Mouse (Mus musculus): ENCODE data around the gene Gm29427. TPM values are rescaled to one million over a fixed set of nuclear protein-coding genes. Genes with fewer than 3 reads are reported as not detected.
"Not testable (repeated sequence)": the region's sequence is repeated elsewhere in the genome, so short reads cannot be mapped to it uniquely, and the experiment has no call there.

Gm29427 gene
- polyA plus RNA-seq, 1 experiment from 2014 or later: not detected

DNA sequence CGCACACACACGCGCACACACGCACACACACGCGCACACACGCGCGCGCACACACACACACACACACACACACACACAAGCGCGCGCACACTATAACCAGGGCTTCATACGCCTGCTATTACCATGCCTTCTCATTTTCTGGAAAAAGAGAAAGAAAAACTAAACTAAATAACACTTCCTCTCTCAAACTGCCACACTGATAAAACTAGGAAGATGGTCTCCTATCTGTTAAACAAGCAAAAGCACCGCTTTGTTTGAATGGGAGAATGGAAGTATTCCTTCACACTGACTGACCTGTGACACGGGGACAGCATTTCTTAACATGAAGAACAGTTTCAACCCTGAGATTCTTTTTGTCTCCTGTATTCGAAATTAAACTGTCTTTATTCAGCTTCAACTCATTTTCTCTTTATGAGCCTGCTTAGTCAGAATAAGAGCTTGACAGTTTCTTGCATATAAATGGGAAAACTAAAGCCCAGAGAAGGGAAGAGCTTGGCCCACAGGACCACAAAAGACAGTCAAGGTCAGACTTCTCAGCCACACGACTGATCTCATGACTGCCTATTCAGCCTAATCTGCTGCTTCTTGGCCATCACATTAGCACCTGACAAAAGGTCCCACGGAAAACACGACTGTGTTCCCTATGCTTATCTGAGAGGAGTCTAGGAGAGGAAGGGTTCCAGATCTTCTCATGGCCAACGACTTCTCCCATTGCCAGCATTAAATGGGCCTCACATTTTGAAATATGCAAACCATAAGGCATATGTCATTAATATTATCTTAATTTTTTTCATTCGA lies 5.1 kb downstream of the Gm29427 start:
- H3K27ac ChIP-seq (replicated peaks): no peak overlapping the region
- 0 out of 2 replicates have a peak, but pooled peaks cover 5% of the 10 kb centered on the region for H3K27me3 ChIP-seq (replicated peaks)
- peaks cover 17% of the 10 kb centered on the region for H3K4me1 ChIP-seq
- no peak overlapping the region for H3K4me3 ChIP-seq
- ATAC-seq (ENCODE audit: extremely low read depth, insufficient number of reproducible peaks, low FRiP score, low TSS enrichment): no peak
- H3K9ac ChIP-seq: no peak overlapping the region
- H3K36me3 ChIP-seq: peaks cover 36% of the 10 kb centered on the region
- no peak overlapping the region for H3K4me2 ChIP-seq
- 76% methylated on average over 22 of the region's 22 CpGs for WGBS
- no peaks in the 10 kb centered on the region for H3K9me3 ChIP-seq

DNA sequence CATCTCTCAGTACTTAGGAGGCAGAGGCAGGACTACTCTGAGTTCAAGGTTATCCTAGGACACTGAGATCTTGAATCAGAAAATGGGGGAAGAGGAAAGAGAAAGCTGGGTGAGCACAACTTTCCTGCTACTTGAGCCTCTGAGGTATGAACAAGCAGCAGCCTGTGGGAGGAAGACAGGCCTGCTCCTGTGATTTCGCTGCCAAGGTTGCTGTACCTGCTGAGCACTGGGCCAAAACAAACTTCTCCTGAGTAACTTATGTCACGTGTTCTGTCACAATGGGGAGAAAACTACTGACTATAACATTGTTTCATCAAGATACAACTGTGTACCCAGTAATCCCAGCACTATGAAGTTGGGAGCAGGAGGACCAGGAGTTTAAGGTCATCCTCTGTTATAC lies 12.0 kb downstream of the Gm29427 start:
- H3K4me2 ChIP-seq: no peak overlapping the region
- no peak overlapping the region for H3K27ac ChIP-seq (replicated peaks)
- H3K4me3 ChIP-seq: no peak overlapping the region
- peaks cover 91% of the 10 kb centered on the region for H3K36me3 ChIP-seq
- H3K9ac ChIP-seq: no peak overlapping the region
- H3K9me3 ChIP-seq: no peaks in the 10 kb centered on the region
- no peaks in the 10 kb centered on the region for H3K27me3 ChIP-seq (replicated peaks)
- ATAC-seq (ENCODE audit: extremely low read depth, insufficient number of reproducible peaks, low FRiP score, low TSS enrichment): no peak
- WGBS: 81% methylated on average over 2 of the region's 2 CpGs
- no peaks in the 10 kb centered on the region for H3K4me1 ChIP-seq

DNA sequence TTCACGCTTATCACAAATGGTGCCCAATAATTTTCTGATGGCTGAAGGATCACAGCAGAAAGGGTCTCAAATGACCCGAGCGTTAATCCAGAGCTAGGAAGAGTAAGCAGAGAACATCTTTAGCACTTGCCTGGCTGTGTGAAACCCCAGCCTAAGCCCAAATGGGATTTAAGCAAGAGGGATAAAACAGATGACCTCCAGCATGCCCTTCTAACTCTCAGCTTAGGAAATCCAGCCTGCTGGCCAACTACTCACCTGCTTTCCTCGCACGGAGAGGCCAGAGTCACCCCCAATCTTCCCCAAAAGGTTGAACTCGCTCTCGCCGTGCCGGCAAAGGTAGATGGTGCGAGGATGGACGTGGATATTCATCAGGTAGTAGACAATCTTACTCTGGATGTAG lies 13.6 kb downstream of the Gm29427 start:
- Histone ChIP-seq H3K4me1 (no peaks in the 10 kb centered on the region), H3K36me3 (peaks cover 93% of the 10 kb centered on the region), H3K4me3 (no peak overlapping the region), H3K27me3 (replicated peaks) (no peaks in the 10 kb centered on the region), H3K4me2 (no peak overlapping the region), H3K9me3 (no peaks in the 10 kb centered on the region), H3K9ac (no peak overlapping the region), H3K27ac (replicated peaks) (no peak overlapping the region)
- 89% methylated on average over 11 of the region's 11 CpGs for WGBS
- ATAC-seq (ENCODE audit: extremely low read depth, insufficient number of reproducible peaks, low FRiP score, low TSS enrichment): no peak

DNA sequence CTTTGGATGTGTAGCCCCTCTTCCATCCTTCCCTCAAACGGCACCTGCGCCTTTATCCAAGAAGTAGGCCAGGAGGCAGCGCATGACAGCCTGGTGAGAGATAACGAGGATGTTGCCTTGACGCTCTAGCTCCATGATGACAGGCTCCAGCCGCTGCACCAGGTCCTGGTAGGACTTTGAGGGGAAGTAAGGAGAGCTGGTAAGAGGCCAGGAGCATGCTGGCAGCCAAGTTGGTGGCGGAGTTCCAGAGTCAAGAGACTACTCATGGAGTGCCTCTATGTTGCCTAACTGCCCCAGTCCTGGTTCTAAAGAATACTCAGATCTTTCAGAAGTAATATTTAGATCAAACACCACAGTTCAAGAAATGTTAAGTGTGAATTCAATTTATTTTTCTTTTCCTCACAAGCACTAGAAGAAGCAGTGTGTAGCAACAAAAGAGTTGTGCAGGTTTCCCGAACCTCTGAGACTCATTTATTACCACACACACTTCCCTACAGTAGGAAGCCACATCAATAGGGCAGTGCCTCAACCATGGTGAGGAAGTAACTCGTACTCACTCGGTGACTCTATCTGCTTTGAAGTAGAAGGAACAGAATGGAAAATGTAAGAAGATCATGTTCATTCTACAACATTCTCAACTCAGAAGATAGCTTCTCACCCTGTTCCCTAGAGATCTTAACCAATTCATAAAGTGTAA lies 15.5 kb downstream of the Gm29427 start:
- 84% methylated on average over 10 of the region's 10 CpGs for WGBS
- Histone ChIP-seq H3K27me3 (replicated peaks) (no peaks in the 10 kb centered on the region), H3K9me3 (no peaks in the 10 kb centered on the region), H3K36me3 (peaks cover 91% of the 10 kb centered on the region), H3K27ac (replicated peaks) (no peak overlapping the region), H3K4me1 (no peaks in the 10 kb centered on the region), H3K4me2 (no peak overlapping the region), H3K4me3 (no peak overlapping the region), H3K9ac (no peak overlapping the region)
- ATAC-seq (ENCODE audit: extremely low read depth, insufficient number of reproducible peaks, low FRiP score, low TSS enrichment): no peak

DNA sequence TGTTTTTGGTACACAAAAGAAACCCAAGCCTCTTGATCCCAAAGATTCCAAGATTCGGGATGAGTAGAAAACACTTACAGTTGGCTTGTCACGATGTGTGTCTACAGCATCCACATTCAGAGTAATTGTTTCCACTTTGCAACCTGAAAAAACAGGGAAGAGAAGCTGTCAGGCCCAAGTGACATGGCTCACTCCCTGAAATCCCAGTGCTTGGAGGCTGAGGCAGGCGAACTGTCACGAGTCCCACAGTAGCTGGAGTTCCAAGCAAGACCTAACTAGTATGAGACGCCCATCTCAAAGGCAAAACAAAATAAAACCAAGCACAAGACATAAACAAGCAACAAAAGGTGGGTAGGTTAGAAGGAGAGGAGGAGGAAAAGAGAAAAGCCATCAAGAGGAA lies 17.0 kb downstream of the Gm29427 start:
- Histone ChIP-seq H3K9me3 (no peaks in the 10 kb centered on the region), H3K27ac (replicated peaks) (no peak overlapping the region), H3K27me3 (replicated peaks) (no peaks in the 10 kb centered on the region), H3K4me2 (no peak overlapping the region), H3K9ac (no peak overlapping the region), H3K4me1 (no peaks in the 10 kb centered on the region), H3K36me3 (peaks cover 79% of the 10 kb centered on the region), H3K4me3 (no peak overlapping the region)
- ATAC-seq (ENCODE audit: extremely low read depth, insufficient number of reproducible peaks, low FRiP score, low TSS enrichment): no peak
- 88% methylated on average over 5 of the region's 5 CpGs for WGBS

DNA sequence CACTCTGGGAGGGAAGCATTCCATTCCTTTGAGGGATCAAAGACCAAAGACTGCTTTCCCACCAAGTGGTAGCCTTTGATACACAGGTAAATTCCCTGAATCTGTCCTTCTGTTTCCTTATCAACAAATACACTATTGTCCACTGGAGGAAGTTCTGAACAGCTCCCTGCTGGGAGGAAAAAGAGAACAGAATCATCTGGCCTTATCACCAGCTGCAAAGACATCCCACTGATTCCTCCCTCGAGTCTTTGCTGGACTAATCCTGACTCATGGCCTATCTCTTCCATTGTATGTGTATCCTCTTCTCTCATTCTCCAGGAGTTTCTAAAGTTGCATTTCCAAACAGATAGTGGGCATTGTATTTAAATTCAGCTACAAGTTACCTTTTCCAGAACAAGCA lies 31.7 kb downstream of the Gm29427 start:
- WGBS: 14% methylated on average over 1 of the region's 1 CpGs
- no peak overlapping the region for H3K4me2 ChIP-seq
- no peaks in the 10 kb centered on the region for H3K27me3 ChIP-seq (replicated peaks)
- ATAC-seq (ENCODE audit: extremely low read depth, insufficient number of reproducible peaks, low FRiP score, low TSS enrichment): no peak
- H3K9me3 ChIP-seq: no peaks in the 10 kb centered on the region
- peaks cover 11% of the 10 kb centered on the region for H3K36me3 ChIP-seq
- no peaks in the 10 kb centered on the region for H3K4me1 ChIP-seq
- no peak overlapping the region for H3K27ac ChIP-seq (replicated peaks)
- H3K4me3 ChIP-seq: no peak overlapping the region
- no peak overlapping the region for H3K9ac ChIP-seq

DNA sequence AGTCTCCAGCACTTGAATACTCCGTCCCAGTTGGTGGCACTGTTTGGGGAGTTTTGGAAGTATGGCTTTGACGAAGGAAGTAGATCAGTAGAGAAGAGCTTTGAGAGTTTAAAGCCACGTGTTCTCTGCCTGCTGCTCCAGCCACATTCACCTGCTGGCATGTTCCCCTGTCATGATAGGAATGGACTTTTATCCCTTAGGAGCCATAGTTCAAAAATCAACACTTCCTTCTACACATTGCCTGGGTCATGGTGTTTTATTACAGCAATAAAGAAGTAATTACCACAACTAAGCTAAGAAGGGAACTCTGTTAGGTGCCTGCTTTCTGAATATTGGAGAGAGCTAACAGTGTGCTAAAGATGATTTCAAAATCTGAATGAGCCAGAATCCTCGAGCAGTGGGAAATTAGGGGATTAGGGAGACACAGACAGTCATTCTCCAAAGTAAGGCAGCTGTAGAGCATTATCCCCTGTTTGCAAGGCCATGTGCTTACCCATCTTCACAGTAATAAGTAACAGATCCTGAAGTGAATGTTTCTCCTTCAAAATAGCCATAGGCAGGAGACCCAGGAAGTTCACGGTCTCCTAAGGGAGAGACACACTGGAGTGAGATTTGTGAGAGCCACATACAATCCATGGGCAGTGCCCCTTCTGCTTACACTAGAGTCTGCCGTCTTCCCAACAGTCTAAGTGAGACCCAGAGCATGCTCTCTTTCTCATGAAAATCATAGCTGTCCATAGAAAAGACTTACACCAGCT lies 33.8 kb downstream of the Gm29427 start:
- H3K4me1 ChIP-seq: no peaks in the 10 kb centered on the region
- H3K27me3 ChIP-seq (replicated peaks): no peaks in the 10 kb centered on the region
- no peak for ATAC-seq (ENCODE audit: extremely low read depth, insufficient number of reproducible peaks, low FRiP score, low TSS enrichment)
- WGBS: 65% methylated on average over 6 of the region's 6 CpGs
- H3K4me3 ChIP-seq: no peak overlapping the region
- no peak overlapping the region for H3K9ac ChIP-seq
- H3K9me3 ChIP-seq: no peaks in the 10 kb centered on the region
- H3K27ac ChIP-seq (replicated peaks): no peak overlapping the region
- no peaks in the 10 kb centered on the region for H3K36me3 ChIP-seq
- H3K4me2 ChIP-seq: no peak overlapping the region

DNA sequence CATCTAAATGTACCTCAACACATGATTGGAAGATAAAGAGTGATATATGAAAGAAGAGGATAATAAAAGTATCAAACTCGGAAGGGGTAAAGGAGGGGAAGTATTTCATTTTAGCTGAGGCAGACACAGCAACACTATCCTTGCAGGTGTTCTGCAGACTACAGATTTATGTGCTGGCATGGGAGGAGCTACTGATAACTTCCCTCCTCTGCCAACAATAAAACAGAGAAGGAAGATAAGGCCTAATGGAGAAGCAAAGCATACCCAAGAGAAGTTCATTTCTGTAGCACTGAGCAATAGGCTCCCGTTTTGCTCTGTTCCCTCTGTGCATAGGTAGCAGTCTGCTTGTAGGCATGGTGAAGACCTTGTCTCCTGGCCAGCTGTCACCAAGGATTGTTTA lies 34.5 kb downstream of the Gm29427 start:
- 57% methylated on average over 2 of the region's 2 CpGs for WGBS
- Histone ChIP-seq H3K27me3 (replicated peaks) (no peaks in the 10 kb centered on the region), H3K27ac (replicated peaks) (no peak overlapping the region), H3K9ac (no peak overlapping the region), H3K4me3 (no peak overlapping the region), H3K9me3 (no peaks in the 10 kb centered on the region), H3K4me2 (no peak overlapping the region), H3K4me1 (no peaks in the 10 kb centered on the region), H3K36me3 (no peaks in the 10 kb centered on the region)
- no peak for ATAC-seq (ENCODE audit: extremely low read depth, insufficient number of reproducible peaks, low FRiP score, low TSS enrichment)

DNA sequence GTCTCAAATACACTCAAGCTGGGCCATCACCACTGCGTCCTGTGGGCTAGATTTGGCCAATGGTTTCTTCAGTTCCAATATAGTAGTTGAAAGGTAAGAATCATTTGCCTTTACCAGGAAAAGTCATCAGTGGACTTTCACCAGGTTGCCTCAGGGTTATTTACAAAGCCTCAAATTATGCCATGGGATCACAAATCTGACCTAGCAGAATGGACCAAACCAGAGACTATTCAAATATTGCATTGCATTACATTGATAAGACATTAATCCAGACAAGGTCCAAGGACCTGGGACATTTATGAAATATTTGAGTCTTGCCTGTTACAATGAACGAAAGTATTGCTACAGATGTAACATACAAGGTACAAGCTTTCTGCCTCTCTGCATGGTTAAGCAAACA lies 37.0 kb downstream of the Gm29427 start:
- no peak overlapping the region for H3K9ac ChIP-seq
- H3K9me3 ChIP-seq: no peaks in the 10 kb centered on the region
- no peaks in the 10 kb centered on the region for H3K4me1 ChIP-seq
- H3K36me3 ChIP-seq: no peaks in the 10 kb centered on the region
- no peak overlapping the region for H3K27ac ChIP-seq (replicated peaks)
- no peaks in the 10 kb centered on the region for H3K27me3 ChIP-seq (replicated peaks)
- 74% methylated on average over 2 of the region's 2 CpGs for WGBS
- no peak overlapping the region for H3K4me3 ChIP-seq
- no peak overlapping the region for H3K4me2 ChIP-seq
- no peak for ATAC-seq (ENCODE audit: extremely low read depth, insufficient number of reproducible peaks, low FRiP score, low TSS enrichment)

DNA sequence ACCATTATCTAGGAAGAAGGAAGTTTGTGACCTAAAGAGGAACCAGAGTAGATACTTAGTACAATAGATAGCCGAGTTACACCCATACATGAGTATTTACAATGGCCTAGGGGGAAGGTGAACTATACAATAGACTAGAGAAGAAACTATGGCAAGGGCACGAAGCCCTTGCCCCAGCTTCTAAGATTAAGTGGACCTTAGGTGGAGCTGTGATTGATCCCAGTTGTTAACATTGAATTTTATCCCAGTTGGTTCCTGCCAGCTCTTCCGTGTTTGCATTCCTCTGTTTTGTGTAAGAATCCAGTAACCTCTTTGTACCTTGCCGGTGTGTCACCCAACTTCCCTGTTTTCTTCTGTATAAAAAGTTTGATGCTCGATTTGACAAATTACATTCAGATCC lies 52.0 kb downstream of the Gm29427 start:
- H3K9me3 ChIP-seq; H3K27ac ChIP-seq (replicated peaks); H3K4me2 ChIP-seq; ATAC-seq (ENCODE audit: extremely low read depth, insufficient number of reproducible peaks, low FRiP score, low TSS enrichment); H3K27me3 ChIP-seq (replicated peaks); H3K4me1 ChIP-seq; H3K9ac ChIP-seq; H3K36me3 ChIP-seq; H3K4me3 ChIP-seq: not testable (repeated sequence)
- 78% methylated on average over 5 of the region's 5 CpGs for WGBS

DNA sequence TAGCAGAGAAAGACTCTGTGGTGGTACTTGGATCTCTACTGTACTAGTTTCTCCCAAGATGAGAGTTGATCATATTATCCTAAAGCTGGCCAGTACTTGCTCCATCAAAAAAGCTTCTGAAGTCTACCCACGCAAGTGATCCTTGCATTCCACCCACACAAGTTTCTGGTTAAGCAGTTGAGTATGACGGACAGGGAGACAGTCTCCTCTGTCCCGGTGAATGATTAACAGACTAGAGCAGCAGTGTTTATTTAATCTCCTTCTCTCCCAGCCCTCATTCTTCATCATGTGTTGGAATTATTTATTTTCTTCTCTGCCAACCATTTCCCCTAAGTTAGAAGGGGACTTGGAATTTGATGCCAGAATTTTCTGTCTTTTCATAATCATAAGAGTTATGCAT lies 54.1 kb downstream of the Gm29427 start, which contains the start of gene C4bp:
Gene C4bp (minus strand): TSS at position 179 of the 400 bp plus-strand sequence.
- Histone ChIP-seq H3K4me2 (no peak within 1 kb of the TSS), H3K27me3 (replicated peaks) (no peaks in the 10 kb centered on the region), H3K9ac (no peak within 1 kb of the TSS), H3K9me3 (no peaks in the 10 kb centered on the region), H3K36me3 (no peaks in the 10 kb centered on the region), H3K27ac (replicated peaks) (no peak within 1 kb of the TSS), H3K4me1 (no peaks in the 10 kb centered on the region), H3K4me3 (no peak within 1 kb of the TSS)
- no peak for ATAC-seq (ENCODE audit: extremely low read depth, insufficient number of reproducible peaks, low FRiP score, low TSS enrichment)
- 65% methylated on average over 3 of the region's 3 CpGs for WGBS

Data from heart, embryonic 13.5 days (tissue).